Mouse (Mus musculus) urinary bladder, postnatal 14 days (tissue): Measurements from ENCODE around the gene Ing5.
"Not testable (repeated sequence)": the region's sequence is repeated elsewhere in the genome, so short reads cannot be mapped to it uniquely, and the experiment has no call there.

Source experiments
- DNase-seq: peaks from one replicate; pipeline ENCODE4 v3.0.0; 2021; ENCODE audit warnings: low spot score

Ing5 gene

DNA sequence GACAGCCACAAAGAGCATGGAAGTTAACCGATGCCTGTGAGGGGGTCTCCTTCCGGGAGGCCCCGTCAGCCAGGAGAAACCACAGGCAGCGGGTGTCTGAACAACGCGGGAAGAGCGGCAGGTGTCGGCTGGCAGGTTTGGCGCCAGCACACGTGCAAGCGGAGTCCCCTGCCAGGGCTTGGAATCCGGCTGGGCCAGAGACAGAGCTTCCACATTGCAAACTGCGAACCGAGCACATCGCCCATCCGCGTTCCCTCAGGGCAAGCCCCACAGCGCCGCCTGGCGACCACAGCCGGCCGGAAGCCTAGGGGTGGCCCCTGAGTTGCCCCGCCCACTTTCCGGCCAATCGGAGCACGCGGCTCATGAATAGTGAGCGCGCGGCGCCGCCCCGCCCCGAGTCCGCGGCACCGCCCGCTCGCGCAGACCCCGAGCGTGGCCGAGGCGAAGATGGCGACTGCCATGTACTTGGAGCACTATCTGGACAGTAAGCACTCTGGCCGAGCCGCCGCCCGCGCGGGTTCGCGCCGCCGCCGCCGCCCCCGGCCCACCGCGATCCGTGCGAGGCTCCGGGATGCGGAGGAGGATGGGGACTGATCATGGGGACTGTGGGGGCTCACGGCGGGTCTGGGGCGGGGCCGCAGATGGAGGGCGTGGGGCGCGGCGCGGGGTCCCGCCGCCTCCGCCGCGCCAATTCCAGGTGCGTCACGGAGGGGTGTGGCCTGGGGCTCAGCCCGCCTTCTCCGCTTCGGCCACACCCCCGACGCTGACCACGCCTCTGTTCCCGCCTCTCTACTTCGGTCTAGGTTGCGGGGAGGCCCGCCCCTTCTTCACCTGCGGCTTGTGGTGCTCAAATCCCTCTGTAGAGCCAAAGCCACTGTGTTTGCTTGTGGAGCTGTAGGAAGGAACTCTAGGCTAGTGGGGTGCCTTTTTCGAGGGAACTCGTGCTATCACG lies at the start of gene Ing5:
Gene Ing5, plus strand, starts transcription at position 410 of the 952 bp plus-strand sequence.
- peak; percentile 100 for DNase-seq

DNA sequence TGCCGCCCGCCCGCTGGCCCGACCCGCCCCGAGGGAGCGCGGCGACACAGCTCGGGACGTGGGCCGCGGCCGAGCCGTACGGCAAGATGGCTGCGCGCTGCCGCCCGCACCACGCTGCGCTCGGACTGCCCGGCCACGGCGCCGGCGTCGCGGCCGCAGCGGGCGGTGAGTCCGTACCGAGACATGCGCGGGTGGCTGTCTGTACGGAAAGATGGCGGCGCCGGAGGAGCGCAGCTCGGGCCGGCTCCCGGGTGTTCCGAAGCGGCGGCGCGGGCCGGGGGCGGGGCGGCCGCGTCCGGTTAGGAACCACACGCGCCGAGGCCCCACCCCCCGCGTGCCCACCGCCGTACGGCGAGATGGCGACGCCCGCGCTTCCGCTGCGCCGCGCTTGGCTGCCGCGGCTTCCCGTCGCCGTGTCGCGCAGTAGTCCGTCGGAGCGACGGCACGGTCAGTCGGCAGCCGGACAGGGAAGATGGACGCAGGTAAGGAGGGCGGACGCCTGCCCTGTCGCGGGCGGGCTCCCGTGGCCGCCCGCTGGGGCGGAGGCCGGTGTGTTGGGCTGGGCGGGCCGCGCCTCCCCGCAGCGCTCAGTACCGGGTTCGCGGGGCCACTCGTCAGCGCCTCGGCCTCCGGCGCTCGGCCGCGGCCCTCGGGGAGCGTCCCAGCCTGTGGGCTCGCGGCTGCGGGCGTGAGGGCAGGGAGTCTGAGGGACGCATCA lies 49.0 kb upstream of the Ing5 start, which contains the start of gene Thap4:
Gene Thap4, minus strand, starts transcription at position 292 of the 718 bp plus-strand sequence.
- peak; percentile 94 for DNase-seq

DNA sequence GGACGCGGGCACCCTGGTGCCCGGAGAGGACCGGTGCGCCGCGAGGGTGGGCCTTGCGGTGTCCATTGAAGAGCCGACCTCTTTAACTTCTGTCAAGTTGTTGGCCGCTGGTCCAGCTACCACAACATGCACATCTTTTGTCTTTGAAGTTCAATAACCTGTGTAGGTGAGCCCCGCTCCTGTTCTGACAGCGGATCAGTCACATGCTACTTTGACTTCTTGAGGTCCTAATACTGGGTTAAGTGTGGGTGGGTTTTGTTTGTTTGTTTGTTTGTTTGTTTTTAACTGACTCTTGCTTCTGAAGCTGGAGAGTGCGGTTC lies 48.5 kb upstream of the Ing5 start:
- no peak for DNase-seq

DNA sequence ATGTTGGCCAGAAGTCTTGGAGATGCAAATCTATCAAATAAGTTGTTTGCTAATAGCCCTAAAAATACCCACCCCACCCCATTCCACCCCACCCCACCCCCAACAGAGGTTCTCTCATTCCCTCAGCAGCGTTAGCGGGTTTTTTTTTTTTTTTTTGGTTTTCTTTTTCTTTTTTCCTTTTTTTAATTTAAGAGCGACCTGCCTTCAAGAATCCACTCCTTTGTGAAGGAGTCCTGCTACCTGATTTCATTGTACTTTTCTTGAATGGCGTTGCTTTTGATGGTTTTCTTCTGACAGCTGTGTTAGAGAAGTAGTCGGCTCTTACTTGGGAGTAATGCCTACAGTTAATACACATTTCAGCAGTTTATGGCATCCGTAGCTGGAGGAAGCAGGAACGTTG lies 48.1 kb upstream of the Ing5 start:
- no peak for DNase-seq

DNA sequence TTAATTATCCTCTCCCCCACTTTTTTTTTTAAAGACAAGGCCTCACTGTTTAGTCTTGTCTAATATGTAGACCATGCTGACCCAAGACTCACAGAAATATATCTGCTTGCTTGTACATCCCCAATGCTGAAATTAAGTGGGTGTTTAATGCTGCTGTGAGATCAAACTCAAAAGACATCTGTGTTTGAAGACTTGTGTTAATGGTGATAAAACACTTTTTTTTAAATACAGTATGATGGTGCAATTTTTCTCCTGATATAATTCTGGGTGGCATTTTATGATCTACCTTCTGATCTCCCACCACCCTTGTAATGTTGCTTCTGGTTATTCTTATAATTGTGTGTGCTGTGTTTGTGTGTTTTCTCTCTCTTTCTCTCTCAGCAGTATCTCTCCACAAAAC lies 47.6 kb upstream of the Ing5 start:
- DNase-seq, result no peak

DNA sequence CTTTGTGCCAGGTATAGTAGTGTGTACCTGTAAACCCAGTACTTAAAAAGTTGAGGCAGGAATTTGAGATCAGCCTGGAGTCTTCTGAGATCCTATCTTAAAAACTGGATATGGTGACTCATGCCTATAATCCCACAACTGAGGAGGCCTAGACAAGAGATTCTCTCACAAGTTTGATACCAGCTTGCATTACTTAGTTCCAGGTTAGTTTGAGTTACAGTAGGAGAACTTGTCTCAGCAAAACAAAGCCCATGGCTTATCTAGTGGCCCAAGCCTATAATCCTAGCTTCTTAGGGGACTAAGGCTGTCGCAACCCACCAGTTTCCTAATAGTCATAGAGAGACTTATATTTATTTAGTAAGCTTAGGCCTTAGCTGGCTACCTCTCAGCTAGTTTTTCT lies 43.7 kb upstream of the Ing5 start:
- DNase-seq, result no peak

DNA sequence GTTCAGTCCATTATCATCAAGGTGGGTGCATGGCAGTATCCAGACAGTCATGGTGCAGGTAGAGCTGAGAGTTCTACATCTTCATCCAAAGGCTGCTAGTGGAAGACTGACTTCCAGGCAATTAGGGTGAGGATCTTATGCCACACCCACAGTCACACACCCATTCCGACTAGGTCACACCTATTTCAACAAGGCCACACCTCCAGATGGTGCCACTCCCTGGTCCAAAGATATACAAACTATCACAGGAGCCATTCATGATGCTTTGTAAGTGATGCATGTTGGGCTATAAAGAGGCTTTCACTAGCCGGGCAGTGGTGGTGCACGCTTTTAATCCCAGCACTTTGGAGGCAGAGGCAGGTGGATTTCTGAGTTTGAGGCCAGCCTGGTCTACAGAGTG lies 40.2 kb upstream of the Ing5 start:
- DNase-seq, result not testable (repeated sequence)

DNA sequence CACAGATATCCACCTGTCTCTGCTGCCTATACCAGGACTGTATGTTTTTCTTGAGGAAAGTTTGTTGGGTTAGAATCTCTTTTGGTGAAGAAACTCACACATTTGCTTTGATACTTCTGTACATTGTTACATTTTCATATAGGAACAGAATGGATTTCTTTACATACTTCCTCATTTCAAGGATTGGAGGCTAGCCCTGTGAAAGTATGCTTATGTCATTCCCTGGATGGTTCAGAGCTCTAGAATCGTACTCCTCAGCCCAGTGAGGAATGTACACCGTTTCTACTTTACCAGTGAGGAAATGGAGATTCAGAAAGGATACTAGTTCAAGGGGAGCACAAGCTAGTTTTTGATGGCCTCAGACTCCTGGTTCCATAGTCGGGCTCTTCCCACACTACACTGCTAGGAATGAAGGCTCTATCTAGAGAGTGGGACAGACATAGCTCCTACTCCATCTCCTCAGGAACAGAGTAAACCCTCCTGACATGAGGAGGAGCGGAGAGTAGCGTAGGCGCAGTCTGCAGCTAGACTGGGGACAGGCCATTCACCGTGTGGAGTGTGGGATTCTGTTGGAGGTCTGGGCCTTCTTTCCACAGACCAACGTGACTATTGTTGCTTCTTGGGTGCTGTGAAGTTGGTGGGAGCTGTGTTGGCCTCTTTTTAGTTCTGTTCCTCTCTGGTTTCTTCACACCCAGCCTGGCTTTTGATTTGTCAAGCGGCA lies 38.7 kb upstream of the Ing5 start:
- DNase-seq, result no peak

DNA sequence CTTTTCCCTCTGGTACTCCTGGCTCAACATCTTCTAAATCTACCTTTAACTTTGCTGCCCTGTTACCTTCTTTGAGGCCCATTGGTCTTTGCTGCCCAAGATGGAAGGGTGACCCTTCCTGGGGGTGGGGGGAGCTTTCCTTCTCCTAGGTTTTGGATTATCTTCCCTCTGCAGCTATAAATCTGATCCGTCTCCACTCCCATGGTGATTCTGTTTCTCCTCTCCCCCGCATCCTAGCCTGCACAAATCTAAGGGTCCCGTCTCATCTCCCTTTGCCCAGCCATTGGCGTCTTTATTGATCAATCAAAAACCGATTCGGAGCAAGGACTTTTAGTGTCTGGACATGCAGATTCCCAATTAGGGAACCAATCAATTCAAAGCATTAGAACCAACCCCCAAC lies 36.2 kb upstream of the Ing5 start:
- no peak for DNase-seq

DNA sequence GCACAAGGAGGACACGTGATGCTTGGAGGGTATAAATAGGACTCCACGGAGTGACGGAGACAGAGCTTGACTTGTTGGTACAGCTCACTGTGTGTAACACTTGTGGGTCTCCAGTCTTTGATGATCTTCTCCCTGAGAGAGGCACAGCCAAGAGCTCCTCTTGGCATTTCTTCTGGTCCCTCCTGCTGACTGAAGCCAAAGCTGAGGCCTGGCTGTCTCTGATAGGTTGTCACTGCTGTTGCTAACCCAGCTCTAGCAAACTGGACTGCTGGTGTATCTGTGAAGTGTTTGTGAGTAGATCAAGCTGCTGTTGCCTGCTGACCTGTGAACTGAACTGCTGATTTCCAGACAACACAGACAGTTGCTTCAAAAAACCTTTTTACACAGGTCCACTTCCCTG lies 33.9 kb upstream of the Ing5 start:
- no peak for DNase-seq

DNA sequence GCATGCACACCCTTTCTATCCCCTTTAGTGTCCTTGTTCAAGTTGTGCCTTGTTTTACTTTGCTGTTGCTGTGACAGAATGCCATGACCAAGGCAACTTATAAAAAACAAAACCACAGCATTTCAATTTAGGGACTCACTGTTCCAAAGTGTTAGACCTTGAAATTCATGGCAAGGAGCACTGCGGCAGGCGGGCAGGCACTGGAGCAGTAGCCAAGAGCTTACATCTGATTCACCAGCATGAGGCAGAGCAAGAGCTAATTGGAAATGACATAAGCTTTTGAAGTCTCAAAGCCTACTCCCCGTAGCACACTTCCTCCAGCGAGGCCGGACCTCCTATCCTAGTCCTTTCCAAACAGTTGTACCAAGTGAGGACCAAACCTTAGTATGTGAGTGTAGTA lies 27.1 kb upstream of the Ing5 start:
- no peak for DNase-seq

DNA sequence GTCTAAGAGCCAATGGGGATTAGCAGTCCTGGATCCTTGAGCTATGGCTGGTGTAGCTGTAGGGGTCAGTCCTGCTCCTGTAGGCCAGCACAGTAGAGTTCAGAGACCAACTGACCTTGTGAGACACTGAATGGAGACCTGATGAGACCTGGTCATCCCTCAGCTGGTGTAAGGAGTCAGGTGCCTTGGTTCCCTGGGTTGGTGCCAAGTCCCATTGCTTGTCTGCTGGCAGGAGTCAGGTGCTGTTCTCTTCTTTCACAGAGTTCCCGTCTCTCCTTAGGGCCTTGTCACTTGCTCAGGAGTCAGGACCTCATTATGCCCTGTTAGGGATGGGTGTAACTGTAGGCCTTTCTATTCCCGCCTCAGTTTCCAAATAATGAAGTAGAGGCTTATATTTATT lies 16.9 kb upstream of the Ing5 start:
- DNase-seq, result no peak

DNA sequence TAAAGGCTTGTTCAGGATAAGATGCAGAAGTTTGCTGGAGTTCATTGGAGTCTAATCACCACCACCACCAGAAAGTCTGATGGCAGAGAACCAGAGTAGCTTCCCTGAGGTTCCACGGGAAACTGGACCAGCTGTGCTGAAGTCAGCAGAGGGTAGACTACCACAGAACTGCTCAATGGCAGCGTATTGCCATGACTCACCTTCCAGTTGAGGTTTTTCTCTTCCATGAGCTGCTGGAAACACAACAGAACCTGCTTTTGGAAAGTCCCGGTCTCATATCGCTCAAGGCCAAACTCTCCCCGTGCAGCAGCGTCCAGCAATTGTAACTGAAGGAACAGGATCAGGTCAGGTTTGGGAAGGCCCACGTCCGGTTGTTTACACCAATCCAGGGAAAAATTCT lies 9.2 kb upstream of the Ing5 start:
- no peak for DNase-seq

DNA sequence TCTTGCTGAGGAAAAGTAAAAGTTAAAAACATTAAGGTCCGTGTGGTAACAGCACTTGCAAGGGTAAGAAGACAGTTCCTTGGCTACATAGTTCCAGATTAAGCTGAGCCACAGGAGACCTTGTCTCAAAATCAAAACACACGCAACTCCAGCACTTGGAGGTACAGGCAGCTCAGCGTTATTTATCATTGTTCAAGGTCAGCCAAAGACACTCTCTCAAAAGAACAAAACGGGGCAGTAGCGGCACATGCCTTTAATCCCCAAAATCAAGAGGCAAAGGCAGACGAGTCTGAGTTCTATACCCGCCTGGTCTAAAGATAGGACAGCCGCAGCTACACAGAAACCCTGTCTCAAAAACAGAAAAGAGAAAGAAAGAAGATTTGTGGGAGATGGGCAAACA lies 7.9 kb upstream of the Ing5 start:
- no peak for DNase-seq

DNA sequence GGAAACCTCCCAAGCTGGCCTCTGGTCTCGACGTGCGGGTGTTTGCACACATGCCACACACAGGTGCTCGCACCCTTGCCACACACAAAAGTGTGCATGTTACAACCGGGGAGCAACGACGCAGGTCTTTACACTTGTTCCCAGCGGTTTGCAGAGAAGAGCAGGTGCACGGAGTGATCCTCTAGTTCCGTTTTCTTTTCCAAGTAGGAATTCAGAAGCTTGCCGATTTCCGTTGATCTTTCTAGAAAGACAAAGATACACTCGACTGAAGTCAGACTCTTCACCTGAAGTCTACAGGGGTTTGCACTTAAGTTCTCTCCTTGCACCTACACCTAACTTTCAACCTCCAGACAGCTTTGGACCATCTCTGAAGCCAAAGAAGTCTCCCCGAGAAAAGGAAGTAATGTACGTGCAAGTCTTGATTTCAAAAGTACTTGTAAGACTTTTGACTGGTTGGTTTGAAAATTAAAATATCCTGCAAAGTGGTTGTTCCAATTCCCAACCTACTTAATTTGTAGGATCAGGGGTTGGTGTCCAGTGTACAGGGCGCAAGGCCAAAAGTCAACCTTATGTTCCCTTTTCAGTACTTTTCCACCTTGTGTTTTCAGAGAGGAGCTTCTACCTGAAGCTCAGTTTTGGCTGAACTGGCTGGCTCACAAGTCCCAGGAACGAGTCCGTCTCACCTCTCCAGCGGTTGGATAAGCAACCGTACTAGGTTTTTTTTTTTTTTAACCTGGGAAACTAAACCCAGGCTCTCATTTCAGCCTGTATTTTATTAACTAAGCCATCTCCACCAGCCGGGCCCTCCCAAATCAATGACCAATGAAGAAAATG lies 2.9 kb upstream of the Ing5 start:
- no peak for DNase-seq

DNA sequence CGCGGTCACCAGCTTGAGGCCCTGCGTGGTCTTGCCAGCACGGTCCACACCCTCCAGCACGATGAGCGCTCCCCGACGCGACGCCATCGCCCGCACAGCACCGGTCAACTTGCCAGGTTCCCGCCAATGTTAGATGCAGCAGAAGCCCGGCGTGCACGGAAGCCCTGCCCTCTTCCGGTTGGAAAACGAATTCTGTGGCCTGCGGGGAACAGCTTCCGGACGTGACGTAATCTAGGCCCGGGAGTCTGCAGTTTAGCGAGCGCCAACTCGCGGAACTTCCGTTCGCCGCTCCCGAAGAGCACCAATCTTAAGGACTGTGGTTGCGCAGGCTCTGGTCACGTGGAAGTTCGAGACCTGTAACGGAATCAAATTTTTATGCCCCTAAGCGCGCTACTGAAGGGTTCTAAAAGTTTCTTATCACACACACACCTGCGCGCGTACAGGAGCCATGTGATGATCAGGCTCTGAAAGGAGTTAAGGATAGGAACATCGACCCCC lies 2.0 kb upstream of the Ing5 start, which contains the start of gene Dtymk:
Gene Dtymk, minus strand, starts transcription at position 194 of the 498 bp plus-strand sequence.
- peak; percentile 93 for DNase-seq

DNA sequence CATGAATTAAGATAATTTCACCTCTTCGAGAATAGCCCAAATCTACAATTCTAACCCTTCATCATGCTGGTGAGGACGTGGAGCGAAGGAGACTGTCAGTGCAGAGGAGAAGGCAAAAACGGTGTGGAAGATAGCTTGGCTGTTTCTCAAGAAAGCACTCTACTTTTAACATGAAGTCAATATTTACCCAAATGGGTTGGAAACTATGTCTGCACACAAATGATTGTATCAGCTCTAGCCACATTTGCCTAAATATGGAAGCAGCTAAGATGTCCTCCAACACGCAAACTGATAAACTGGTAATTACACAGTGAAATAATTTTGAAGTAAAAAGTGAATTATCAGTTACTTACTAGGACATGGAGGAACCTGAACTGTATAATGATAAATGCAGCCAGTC lies 994 bp upstream of the Ing5 start:
- no peak for DNase-seq

DNA sequence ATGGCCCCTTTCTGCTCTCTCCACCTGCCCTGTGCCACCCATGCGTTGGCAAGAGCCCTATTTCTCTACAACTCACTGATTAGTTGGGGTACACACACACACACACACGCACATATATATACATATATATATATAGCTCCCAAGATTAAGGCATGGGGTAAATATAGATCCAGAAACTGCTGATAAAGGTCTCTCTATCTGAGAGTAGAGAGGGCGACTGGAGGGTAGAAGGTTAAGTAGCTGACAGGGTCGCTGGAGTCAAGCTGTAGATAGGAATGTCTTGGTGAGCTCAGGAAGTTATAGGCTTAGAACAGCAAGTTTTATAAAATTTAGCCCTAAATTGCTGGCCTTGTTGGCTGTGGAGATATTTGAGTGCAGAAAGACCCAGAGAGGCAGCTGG lies 1.1 kb downstream of the Ing5 start:
- no peak for DNase-seq

DNA sequence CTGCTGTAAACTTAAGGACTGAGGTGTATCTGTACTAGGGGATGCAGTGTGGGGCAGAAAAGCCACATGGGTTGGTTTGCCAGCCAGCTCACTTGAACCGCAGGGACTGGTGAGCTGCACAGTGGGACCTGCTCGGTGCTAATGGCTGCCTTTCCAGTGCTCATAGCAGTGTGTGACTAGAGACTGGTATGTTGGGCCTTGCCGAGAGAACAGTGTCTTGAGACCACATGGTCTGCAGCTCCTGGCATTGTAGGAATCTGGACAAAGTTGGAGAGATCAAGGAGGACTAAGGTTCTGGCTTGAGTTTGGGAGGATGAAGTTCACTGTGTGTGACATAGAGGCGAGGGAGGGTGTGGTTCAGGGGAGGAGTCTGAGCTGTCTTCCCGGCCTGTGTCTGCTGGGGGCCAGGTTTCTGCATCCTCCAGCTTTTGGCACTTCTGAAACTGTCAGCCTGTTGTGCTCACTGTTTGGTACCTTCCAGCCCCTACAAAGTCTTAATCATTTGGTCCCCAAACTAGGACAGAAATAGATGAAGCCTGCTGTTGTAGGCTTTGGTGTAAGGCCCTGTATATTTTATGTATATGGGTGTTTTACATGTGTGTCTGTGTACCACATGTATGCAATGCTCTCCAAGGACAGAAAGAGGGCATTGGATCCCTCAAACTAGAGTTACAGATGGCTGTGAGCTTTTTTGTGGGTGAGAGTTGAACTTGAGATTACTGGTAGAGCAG lies 1.6 kb downstream of the Ing5 start:
- no peak for DNase-seq

DNA sequence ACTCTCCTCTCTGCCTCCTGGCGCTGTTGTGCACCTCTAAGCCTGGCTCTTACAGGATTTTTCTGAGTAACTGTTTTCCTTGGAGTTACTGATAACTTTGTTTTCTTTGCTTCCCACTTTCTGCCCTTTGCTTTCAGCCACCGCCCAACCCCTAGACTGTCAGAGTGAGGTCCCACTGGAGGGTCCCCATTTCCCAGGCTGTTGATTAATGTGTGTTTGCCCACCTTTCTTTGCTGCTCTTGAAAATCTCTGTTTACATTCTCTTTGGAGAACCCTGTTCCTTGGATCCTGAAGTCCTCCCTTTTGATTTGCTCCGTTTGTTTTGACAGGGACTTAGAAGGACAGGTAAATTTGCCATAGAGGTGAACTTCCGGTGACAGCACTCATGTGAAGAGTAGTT lies 5.1 kb downstream of the Ing5 start:
- no peak for DNase-seq

DNA sequence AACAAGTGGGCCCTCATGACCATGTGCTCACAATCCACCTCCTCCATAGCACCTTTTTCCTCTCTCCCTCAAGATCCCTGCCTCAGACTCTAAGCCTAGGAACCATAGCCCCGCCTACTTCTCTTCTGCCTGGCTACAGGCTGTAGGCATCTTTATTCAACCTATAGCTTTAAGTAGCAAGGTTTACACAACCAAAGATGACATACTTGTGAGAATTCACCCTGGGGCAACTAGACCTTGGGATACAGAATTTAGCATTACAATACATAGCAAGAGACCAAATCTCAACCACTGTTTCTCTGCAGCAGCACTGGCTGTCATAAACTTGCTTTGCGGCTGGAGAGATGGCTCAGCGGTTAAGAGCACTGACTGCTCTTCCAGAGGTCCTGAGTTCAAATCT lies 6.2 kb downstream of the Ing5 start:
- DNase-seq, result no peak
